Mouse (Mus musculus) hematopoietic stem cell, adult 5-6 weeks (primary cell): Measurements from ENCODE around the gene Fam168a. TPM values are rescaled to one million over a fixed set of nuclear protein-coding genes. Genes with fewer than 3 reads are reported as not detected.
A peak's percentile ranks its signal among the peaks of the same experiment; 100 is the strongest.

ENCODE experiments used
- ATAC-seq, 2 experiments: fragments of 125-278 bp in 1 of 2; replicated peaks in 1 of 2; 2 replicates each; pipeline ENCODE4 v1.8.0; 2016 to 2017; ENCODE audit warnings: inconsistent platforms in 2 of 2, mild to moderate bottlenecking in 2 of 2, moderate number of reproducible peaks in 2 of 2, low read depth in 1 of 2, moderate TSS enrichment in 1 of 2; ENCODE audit not compliant: low FRiP score in 2 of 2, poor library complexity in 2 of 2, severe bottlenecking in 2 of 2, insufficient read depth in 1 of 2, low TSS enrichment in 1 of 2
- total RNA-seq: library from RNA; stranded (forward); fragments of 172-1452, 232-1000 nt; gene quantifications from 2 replicates; pipeline ENCODE4 v1.2.3, GENCODE M21; 2017

The Fam168a gene
- total RNA-seq, 1 experiment from 2014 or later = 18.6 TPM

- ATAC-seq = no peak
Observed at GRCm38 (mm10) chr7:100816759-100817441, 110.5 kb downstream of the Fam168a start.

- ATAC-seq = no peak
Observed at GRCm38 (mm10) chr7:100817442-100817760, 111.0 kb downstream of the Fam168a start.

DNA sequence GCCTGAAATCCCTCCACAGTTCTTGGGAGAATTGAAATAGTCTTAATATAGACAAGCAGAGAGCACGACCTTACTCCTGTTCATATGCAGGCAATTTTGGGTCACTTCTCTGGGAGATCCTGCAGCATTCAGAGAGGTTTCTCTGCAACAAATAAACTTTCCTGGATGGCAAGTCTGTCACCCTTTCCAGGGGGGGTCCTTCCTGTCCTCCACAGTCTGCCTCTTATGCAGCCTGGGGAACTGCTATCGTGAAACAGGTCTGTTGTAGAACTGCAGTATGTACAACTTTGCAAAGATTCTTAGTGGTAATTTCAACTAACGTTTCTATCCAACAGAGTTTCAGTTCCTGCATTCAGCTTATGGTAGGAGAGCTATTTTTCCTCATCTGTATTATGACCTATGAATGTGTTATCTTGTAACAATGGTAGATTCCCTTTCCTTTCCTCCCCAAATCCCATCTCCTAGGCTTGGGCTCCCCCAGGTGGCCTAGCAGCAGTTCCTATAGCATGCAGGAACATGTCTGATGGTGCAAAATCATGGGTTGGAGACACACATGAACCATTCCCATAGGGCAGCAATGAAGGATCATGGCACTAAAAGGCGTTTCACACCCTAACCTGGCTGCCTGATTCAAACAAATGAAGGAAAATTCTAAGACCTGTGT lies 112.1 kb downstream of the Fam168a start:
- no peak for ATAC-seq

DNA sequence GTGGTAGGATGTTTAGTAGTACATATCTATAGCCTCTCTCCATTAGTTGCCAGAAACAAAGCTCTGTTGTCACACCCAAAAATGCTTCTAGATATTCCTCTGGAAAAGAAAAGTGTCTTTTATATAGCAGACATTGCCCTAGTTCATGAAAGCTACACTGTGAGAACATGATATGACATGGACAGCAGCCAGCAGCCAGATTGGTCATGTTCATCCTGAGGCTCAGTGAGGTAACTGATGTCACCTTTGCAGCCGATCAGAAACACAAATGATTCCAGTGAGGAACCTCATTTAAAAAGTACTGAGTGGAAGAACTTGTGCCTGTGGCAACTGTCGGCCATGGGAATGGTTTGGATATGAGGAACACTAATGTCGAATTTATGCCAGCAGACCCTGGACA lies 118.2 kb downstream of the Fam168a start:
- ATAC-seq = no peak

- ATAC-seq = no peak
Observed at GRCm38 (mm10) chr7:100828549-100828948, 122.1 kb downstream of the Fam168a start.

DNA sequence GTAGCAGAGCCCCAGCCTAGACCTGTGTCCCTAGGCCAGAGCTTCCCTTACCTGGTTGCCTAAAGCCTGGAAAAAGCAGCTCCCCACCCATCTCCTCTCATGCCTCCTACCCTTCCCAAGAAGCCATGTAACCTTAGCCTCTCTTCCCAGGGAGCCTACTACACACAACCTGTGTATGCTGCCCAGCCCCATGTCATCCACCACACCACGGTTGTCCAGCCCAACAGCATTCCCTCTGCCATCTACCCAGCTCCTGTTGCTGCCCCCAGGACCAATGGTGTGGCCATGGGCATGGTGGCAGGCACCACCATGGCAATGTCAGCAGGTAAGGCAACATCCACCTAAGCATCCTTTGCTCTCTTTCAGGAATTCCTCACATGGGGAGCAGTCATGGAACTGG lies 127.4 kb downstream of the Fam168a start:
- no peak for ATAC-seq

GRCm38 (mm10) chr7:100835168-100835567 lies 128.7 kb downstream of the Fam168a start:
- no peak for ATAC-seq

- ATAC-seq = no peak
Observed at GRCm38 (mm10) chr7:100835711-100836110, 129.3 kb downstream of the Fam168a start.

DNA sequence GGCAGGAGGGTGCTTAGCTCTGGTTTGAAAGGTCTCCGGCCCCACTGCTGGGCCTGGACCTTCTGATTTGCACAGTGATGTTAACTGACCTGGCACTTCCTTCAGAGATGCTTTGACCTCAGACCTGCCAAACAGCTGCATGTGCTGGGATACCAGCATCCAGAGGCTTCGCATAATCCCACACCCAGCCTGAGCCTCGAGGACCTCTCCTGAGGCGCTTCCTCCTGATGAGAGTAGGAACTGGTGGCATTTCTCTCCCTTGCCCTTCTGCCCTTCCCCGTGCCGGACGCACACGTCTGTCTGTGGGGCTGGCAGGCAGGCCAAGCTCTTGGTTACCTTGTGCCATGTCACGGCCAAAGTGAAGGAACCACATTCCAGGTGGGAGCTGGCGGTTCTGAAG lies 130.2 kb downstream of the Fam168a start:
- ATAC-seq = no peak

- no peak for ATAC-seq
Observed at GRCm38 (mm10) chr7:100837701-100838100, 131.3 kb downstream of the Fam168a start.

- ATAC-seq = no peak
Observed at GRCm38 (mm10) chr7:100839632-100840402, 133.4 kb downstream of the Fam168a start.

- no peak for ATAC-seq
Observed at GRCm38 (mm10) chr7:100840906-100841305, 134.5 kb downstream of the Fam168a start.

DNA sequence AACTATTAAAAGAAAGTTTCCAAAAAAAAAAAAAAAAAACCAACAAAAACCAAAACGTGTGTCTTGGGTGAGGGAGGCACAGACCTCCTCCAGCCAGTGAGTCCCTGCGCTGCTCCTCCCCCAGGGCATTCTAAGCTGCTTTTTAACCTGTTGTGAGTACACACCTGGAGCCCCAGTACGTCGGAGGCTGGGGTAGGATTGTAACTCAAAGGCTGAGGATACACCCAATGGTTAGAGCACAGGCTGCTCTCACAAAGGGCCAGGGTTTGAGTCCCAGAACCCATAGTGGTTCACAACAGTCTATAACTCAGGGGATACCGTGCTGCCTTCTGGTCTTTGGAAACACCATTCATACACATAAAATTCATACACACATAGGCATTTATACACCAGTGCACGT lies 135.2 kb downstream of the Fam168a start:
- no peak for ATAC-seq

- ATAC-seq = no peak
Observed at GRCm38 (mm10) chr7:100842175-100842574, 135.7 kb downstream of the Fam168a start.

DNA sequence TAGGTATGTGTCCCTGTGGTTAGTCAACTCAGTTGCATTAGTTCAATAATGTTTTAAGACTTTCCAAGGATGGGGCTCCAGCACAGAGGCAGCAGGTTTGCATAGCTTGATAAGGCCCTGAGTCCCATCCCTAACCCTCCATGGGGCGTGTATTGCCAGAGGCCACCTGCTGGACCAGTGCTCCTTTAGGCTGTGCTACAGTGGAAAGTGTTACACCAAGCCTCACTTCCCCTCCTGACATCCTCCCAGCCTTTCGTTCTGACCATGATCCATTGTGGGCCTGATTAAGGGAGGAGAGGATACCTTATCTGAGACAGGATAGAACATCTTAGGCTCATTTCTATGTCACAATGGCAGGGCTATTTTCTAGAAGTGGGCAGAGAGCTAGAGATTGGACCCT lies 137.4 kb downstream of the Fam168a start:
- no peak for ATAC-seq

GRCm38 (mm10) chr7:100844385-100845025 lies 138.1 kb downstream of the Fam168a start:
- peak in 1 of 2 experiments; percentile 21; a peak in 1 of 4 replicates for ATAC-seq

GRCm38 (mm10) chr7:100845026-100845400 lies 138.6 kb downstream of the Fam168a start:
- no peak for ATAC-seq

GRCm38 (mm10) chr7:100845412-100845811 lies 139.0 kb downstream of the Fam168a start:
- peak; percentile 88 to 90 for ATAC-seq
